Mouse (Mus musculus): ENCODE data around the gene Tyms. TPM values are rescaled to one million over a fixed set of nuclear protein-coding genes. Genes with fewer than 3 reads are reported as not detected.
A peak's percentile ranks its signal among the peaks of the same experiment; 100 is the strongest.
"Not testable (repeated sequence)": the region's sequence is repeated elsewhere in the genome, so short reads cannot be mapped to it uniquely, and the experiment has no call there.

Gene Tyms
- polyA plus RNA-seq, 1 experiment from 2014 or later: 229 TPM

- Histone ChIP-seq H3K27ac (ENCODE audit: low read depth, low read length) (no peak overlapping the region), H3K9me3 (ENCODE audit: control insufficient read depth, low read length) (no peaks in the 10 kb centered on the region), H3K4me2 (replicated peaks; ENCODE audit: low read depth, low read length) (no peak overlapping the region), H3K4me1 (replicated peaks; ENCODE audit: control insufficient read depth, insufficient read depth, low read length) (no peaks in the 10 kb centered on the region), H3K27me3 (ENCODE audit: control insufficient read depth, insufficient read depth, low read length) (no peaks in the 10 kb centered on the region), H3K4me3 (ENCODE audit: low read depth, low read length) (no peak overlapping the region), H3K36me3 (ENCODE audit: control insufficient read depth, insufficient read depth, low read length) (no peaks in the 10 kb centered on the region), H3K9ac (ENCODE audit: low read depth, low read length) (no peak overlapping the region)
- no peak for DNase-seq (ENCODE audit: low spot score)
- ATAC-seq (ENCODE audit: low FRiP score): no peak
- 62% methylated on average over 13 of the region's 13 CpGs for WGBS
These were observed 19.3 kb upstream of the Tyms start for GRCm38 (mm10) chr5:30092701-30093100.

GRCm38 (mm10) chr5:30072377-30072776 is 1.0 kb downstream of the Tyms start:
- 56% methylated on average over 3 of the region's 3 CpGs for WGBS
- H3K27me3 ChIP-seq (ENCODE audit: control insufficient read depth, insufficient read depth, low read length): no peaks in the 10 kb centered on the region
- DNase-seq (ENCODE audit: low spot score): peak; percentile 19
- H3K4me2 ChIP-seq (replicated peaks; ENCODE audit: low read depth, low read length): peak overlapping the region; percentile 77
- H3K36me3 ChIP-seq (ENCODE audit: control insufficient read depth, insufficient read depth, low read length): peaks cover 4% of the 10 kb centered on the region; the same call in 1 of the 2 replicates
- peak overlapping the region; percentile 63 for H3K4me3 ChIP-seq (ENCODE audit: low read depth, low read length)
- no peaks in the 10 kb centered on the region for H3K4me1 ChIP-seq (replicated peaks; ENCODE audit: control insufficient read depth, insufficient read depth, low read length)
- H3K27ac ChIP-seq (ENCODE audit: low read depth, low read length): no peak overlapping the region
- H3K9ac ChIP-seq (ENCODE audit: low read depth, low read length): peak overlapping the region; percentile 87
- ATAC-seq (ENCODE audit: low FRiP score): no peak
- no peaks in the 10 kb centered on the region for H3K9me3 ChIP-seq (ENCODE audit: control insufficient read depth, low read length)

- DNase-seq (ENCODE audit: low spot score) (no peak), ATAC-seq (ENCODE audit: low FRiP score) (no peak)
- 80% methylated on average over 6 of the region's 6 CpGs for WGBS
- Histone ChIP-seq H3K4me3 (ENCODE audit: low read depth, low read length) (peak overlapping the region; percentile 63; the same call in 1 of the 2 replicates), H3K4me1 (replicated peaks; ENCODE audit: control insufficient read depth, insufficient read depth, low read length) (no peaks in the 10 kb centered on the region), H3K27me3 (ENCODE audit: control insufficient read depth, insufficient read depth, low read length) (no peaks in the 10 kb centered on the region), H3K4me2 (replicated peaks; ENCODE audit: low read depth, low read length) (peak overlapping the region; percentile 77; the same call in 1 of the 2 replicates), H3K27ac (ENCODE audit: low read depth, low read length) (no peak overlapping the region), H3K36me3 (ENCODE audit: control insufficient read depth, insufficient read depth, low read length) (peaks cover 4% of the 10 kb centered on the region; the same call in 1 of the 2 replicates), H3K9me3 (ENCODE audit: control insufficient read depth, low read length) (no peaks in the 10 kb centered on the region), H3K9ac (ENCODE audit: low read depth, low read length) (no peak overlapping the region)
These were observed 1.7 kb downstream of the Tyms start for GRCm38 (mm10) chr5:30071677-30072076.

GRCm38 (mm10) chr5:30067726-30068125 is 5.7 kb downstream of the Tyms start:
- Histone ChIP-seq H3K27ac (ENCODE audit: low read depth, low read length) (no peak overlapping the region), H3K27me3 (ENCODE audit: control insufficient read depth, insufficient read depth, low read length) (no peaks in the 10 kb centered on the region), H3K36me3 (ENCODE audit: control insufficient read depth, insufficient read depth, low read length) (peaks cover 4% of the 10 kb centered on the region; the same call in 1 of the 2 replicates), H3K4me1 (replicated peaks; ENCODE audit: control insufficient read depth, insufficient read depth, low read length) (no peaks in the 10 kb centered on the region), H3K4me3 (ENCODE audit: low read depth, low read length) (no peak overlapping the region), H3K9ac (ENCODE audit: low read depth, low read length) (no peak overlapping the region), H3K9me3 (ENCODE audit: control insufficient read depth, low read length) (no peaks in the 10 kb centered on the region), H3K4me2 (replicated peaks; ENCODE audit: low read depth, low read length) (no peak overlapping the region)
- 76% methylated on average over 6 of the region's 6 CpGs for WGBS
- ATAC-seq (ENCODE audit: low FRiP score) (no peak), DNase-seq (ENCODE audit: low spot score) (no peak)

- DNase-seq (ENCODE audit: low spot score); H3K4me2 ChIP-seq (replicated peaks; ENCODE audit: low read depth, low read length); H3K9ac ChIP-seq (ENCODE audit: low read depth, low read length); H3K27ac ChIP-seq (ENCODE audit: low read depth, low read length); H3K27me3 ChIP-seq (ENCODE audit: control insufficient read depth, insufficient read depth, low read length); ATAC-seq (ENCODE audit: low FRiP score); H3K4me3 ChIP-seq (ENCODE audit: low read depth, low read length); H3K9me3 ChIP-seq (ENCODE audit: control insufficient read depth, low read length); H3K36me3 ChIP-seq (ENCODE audit: control insufficient read depth, insufficient read depth, low read length); H3K4me1 ChIP-seq (replicated peaks; ENCODE audit: control insufficient read depth, insufficient read depth, low read length): not testable (repeated sequence)
- 75% methylated on average over 5 of the region's 5 CpGs for WGBS
These were observed 13.8 kb downstream of the Tyms start for GRCm38 (mm10) chr5:30059607-30060006.

GRCm38 (mm10) chr5:30058216-30058731 is 15.1 kb downstream of the Tyms start:
- H3K36me3 ChIP-seq (ENCODE audit: control insufficient read depth, insufficient read depth, low read length): no peaks in the 10 kb centered on the region
- no peaks in the 10 kb centered on the region for H3K4me1 ChIP-seq (replicated peaks; ENCODE audit: control insufficient read depth, insufficient read depth, low read length)

GRCm38 (mm10) chr5:30039841-30040240 is 33.6 kb downstream of the Tyms start:
- H3K27ac ChIP-seq (ENCODE audit: low read depth, low read length); H3K9ac ChIP-seq (ENCODE audit: low read depth, low read length); H3K4me2 ChIP-seq (replicated peaks; ENCODE audit: low read depth, low read length); DNase-seq (ENCODE audit: low spot score); H3K9me3 ChIP-seq (ENCODE audit: control insufficient read depth, low read length); H3K36me3 ChIP-seq (ENCODE audit: control insufficient read depth, insufficient read depth, low read length); H3K4me1 ChIP-seq (replicated peaks; ENCODE audit: control insufficient read depth, insufficient read depth, low read length); H3K27me3 ChIP-seq (ENCODE audit: control insufficient read depth, insufficient read depth, low read length); ATAC-seq (ENCODE audit: low FRiP score); H3K4me3 ChIP-seq (ENCODE audit: low read depth, low read length): not testable (repeated sequence)
- WGBS: 93% methylated on average over 4 of the region's 4 CpGs

More at GRCm38 (mm10) chr5:30058216-30058731, 15.1 kb downstream of the Tyms start:
- DNase-seq (ENCODE audit: low spot score) (no peak), ATAC-seq (ENCODE audit: low FRiP score) (no peak)
- H3K4me2 ChIP-seq (replicated peaks; ENCODE audit: low read depth, low read length): no peak overlapping the region
- H3K27ac ChIP-seq (ENCODE audit: low read depth, low read length): no peak overlapping the region
- no peaks in the 10 kb centered on the region for H3K9me3 ChIP-seq (ENCODE audit: control insufficient read depth, low read length)
- H3K4me3 ChIP-seq (ENCODE audit: low read depth, low read length): no peak overlapping the region
- 68% methylated on average over 6 of the region's 6 CpGs for WGBS
- no peaks in the 10 kb centered on the region for H3K27me3 ChIP-seq (ENCODE audit: control insufficient read depth, insufficient read depth, low read length)
- no peak overlapping the region for H3K9ac ChIP-seq (ENCODE audit: low read depth, low read length)

GRCm38 (mm10) chr5:30039324-30039723 is 34.1 kb downstream of the Tyms start:
- not testable (repeated sequence) for ATAC-seq (ENCODE audit: low FRiP score); H3K9ac ChIP-seq (ENCODE audit: low read depth, low read length); DNase-seq (ENCODE audit: low spot score); H3K27ac ChIP-seq (ENCODE audit: low read depth, low read length); H3K4me1 ChIP-seq (replicated peaks; ENCODE audit: control insufficient read depth, insufficient read depth, low read length); H3K36me3 ChIP-seq (ENCODE audit: control insufficient read depth, insufficient read depth, low read length); H3K4me3 ChIP-seq (ENCODE audit: low read depth, low read length); H3K9me3 ChIP-seq (ENCODE audit: control insufficient read depth, low read length); H3K4me2 ChIP-seq (replicated peaks; ENCODE audit: low read depth, low read length); H3K27me3 ChIP-seq (ENCODE audit: control insufficient read depth, insufficient read depth, low read length)
- WGBS: 93% methylated on average over 5 of the region's 5 CpGs

GRCm38 (mm10) chr5:30037111-30037510 is 36.3 kb downstream of the Tyms start:
- not testable (repeated sequence) for H3K27ac ChIP-seq (ENCODE audit: low read depth, low read length); H3K27me3 ChIP-seq (ENCODE audit: control insufficient read depth, insufficient read depth, low read length); H3K4me2 ChIP-seq (replicated peaks; ENCODE audit: low read depth, low read length); H3K4me1 ChIP-seq (replicated peaks; ENCODE audit: control insufficient read depth, insufficient read depth, low read length); H3K9ac ChIP-seq (ENCODE audit: low read depth, low read length); H3K36me3 ChIP-seq (ENCODE audit: control insufficient read depth, insufficient read depth, low read length); DNase-seq (ENCODE audit: low spot score); ATAC-seq (ENCODE audit: low FRiP score); H3K9me3 ChIP-seq (ENCODE audit: control insufficient read depth, low read length); H3K4me3 ChIP-seq (ENCODE audit: low read depth, low read length)
- WGBS: 93% methylated on average over 2 of the region's 2 CpGs

All from hindbrain, embryonic 11.5 days (tissue).